Mouse (Mus musculus): Measurements from ENCODE around the gene Chchd5.

DNA sequence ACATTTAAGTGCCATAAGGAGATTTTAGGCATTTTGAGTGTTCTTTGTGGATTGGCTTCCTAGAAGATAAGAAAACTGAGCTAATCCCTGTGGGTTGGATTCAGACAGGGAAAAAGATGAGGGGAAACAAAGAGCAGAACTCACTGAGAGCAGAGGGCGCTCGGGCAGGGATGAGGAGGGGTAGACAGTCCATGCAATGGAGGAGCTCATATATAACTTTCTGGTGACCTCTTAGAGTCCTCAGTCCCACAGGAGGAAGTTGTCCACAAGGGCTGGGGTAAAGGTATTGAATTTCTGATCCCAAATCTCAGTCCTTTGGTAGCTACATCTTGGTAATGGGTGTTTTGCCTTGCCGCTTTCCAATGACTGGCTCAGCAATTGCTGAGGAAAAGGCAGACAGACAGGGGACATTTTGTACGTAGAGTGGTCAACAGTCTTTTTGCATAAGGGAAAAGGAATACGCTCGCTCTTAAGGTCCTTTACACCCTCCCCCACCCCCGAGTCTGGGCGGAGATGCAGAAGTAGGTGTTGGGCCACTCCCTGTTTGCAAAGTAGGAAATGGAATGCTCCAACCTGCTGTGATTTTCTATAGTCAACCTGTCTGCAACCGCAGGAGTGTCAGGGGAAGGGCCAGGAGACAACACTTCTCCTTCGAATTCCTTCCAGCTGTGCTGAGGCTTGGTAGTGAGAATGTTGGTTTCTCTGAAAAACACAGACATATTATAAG lies 48.8 kb downstream of the Chchd5 start:
- no peak for TF ChIP-seq CTCF (IDR thresholded peaks at IDR 0.05; ENCODE audit: control insufficient read depth, insufficient read depth, insufficient replicate concordance, low read depth, low read length)
- no peak for TF ChIP-seq POLR2A (IDR thresholded peaks at IDR 0.05; ENCODE audit: control insufficient read depth, low read depth, low read length)
